ENCODE assay signal across 15 mouse cellular contexts in the genomic region with DNA sequence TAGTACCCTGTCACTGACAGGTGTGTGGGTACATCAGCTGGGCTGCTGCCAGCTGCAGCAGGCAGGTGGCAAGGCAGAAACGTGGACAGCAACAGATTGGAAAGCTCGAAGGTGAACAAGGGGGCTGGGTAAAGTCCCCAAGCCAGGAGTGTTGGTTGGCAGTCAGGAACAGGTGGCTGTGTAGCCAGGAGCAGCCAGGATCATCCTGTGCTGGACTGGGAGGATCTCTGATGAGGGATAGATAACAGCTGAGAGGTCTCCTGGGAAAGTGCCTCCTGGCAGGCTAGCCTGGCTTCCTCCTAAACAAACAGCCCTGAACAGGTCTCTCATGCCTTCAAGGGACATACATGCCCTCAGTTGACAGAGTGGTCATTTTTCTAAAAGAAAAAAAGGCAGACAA.
"Had no signal": no experiment of that assay in that cellular context is flagged by ENCODE, and none has a peak within 500 bp of the region (broad histone marks: within the 10 kb centered on the region; RNA-seq: fewer than 3 reads in every experiment).

No protein-coding gene starts in this region.

- H3K36me3 ChIP-seq: intestine, embryonic 15.5 days; kidney, embryonic 15.5 days; limb, embryonic 10.5 days; limb, embryonic 13.5 days; liver, embryonic 13.5 days; midbrain, embryonic 13.5 days had no signal

- H3K9ac ChIP-seq: intestine, embryonic 15.5 days; kidney, embryonic 15.5 days; limb, embryonic 13.5 days; liver, embryonic 13.5 days; lung, embryonic 14.5 days; midbrain, embryonic 13.5 days had no signal

- H3K27me3 ChIP-seq: intestine, embryonic 15.5 days; kidney, embryonic 15.5 days; limb, embryonic 13.5 days; midbrain, embryonic 13.5 days had no signal

- H3K4me1 ChIP-seq: intestine, embryonic 15.5 days; kidney, embryonic 15.5 days; limb, embryonic 10.5 days; limb, embryonic 13.5 days; midbrain, embryonic 13.5 days had no signal

- H3K9me3 ChIP-seq: intestine, embryonic 15.5 days; kidney, embryonic 15.5 days; limb, embryonic 10.5 days; limb, embryonic 13.5 days; liver, embryonic 13.5 days; midbrain, embryonic 13.5 days had no signal

- ATAC-seq: intestine, embryonic 15.5 days; lung, postnatal 0 days; midbrain, embryonic 13.5 days had no signal

- H3K4me2 ChIP-seq: intestine, embryonic 15.5 days; kidney, embryonic 15.5 days; limb, embryonic 13.5 days; liver, embryonic 13.5 days; lung, embryonic 14.5 days; midbrain, embryonic 13.5 days had no signal

- H3K4me3 ChIP-seq: intestine, embryonic 15.5 days; kidney, embryonic 15.5 days; limb, embryonic 10.5 days; limb, embryonic 13.5 days; liver, embryonic 13.5 days; midbrain, embryonic 13.5 days had no signal

- H3K27ac ChIP-seq: intestine, embryonic 15.5 days; kidney, embryonic 15.5 days; limb, embryonic 10.5 days; limb, embryonic 13.5 days; liver, embryonic 13.5 days; macrophage; midbrain, embryonic 13.5 days had no signal

- DNase-seq: kidney, adult 11 months; kidney, adult 8-10 months; kidney, postnatal 10 days; kidney, postnatal 4 days; layer of hippocampus, adult 9-11 months; liver; liver, embryonic 13.5 days; lung, embryonic 14.5 days had no signal
